Mouse (Mus musculus) cerebral cortex, adult 2 months (tissue): ENCODE data around the gene Cd37.

ENCODE experiments used
- WGBS: fragments of 180-500 bp; shearing (Covaris S2); methylation state at CpG from one replicate; pipeline ENCODE4 v1.1.7; 2018; 5-methylcytosine and 5-hydroxymethylcytosine counted together

The Cd37 gene

GRCm38 (mm10) chr7:45238723-45239496 lies at the start of gene Cd37:
Gene Cd37 (minus strand): TSS chr7:45239115.
- 64% methylated on average over 20 of the region's 20 CpGs for WGBS

GRCm38 (mm10) chr7:45286486-45286885 lies 47.6 kb upstream of the Cd37 start:
- WGBS, result 90% methylated on average over 13 of the region's 13 CpGs

GRCm38 (mm10) chr7:45277136-45277760 lies 38.3 kb upstream of the Cd37 start, which contains the start of gene Slc6a21:
Gene Slc6a21 (plus strand): TSS chr7:45277513.
- 4% methylated on average over 44 of the region's 44 CpGs for WGBS

GRCm38 (mm10) chr7:45273672-45274071 lies 34.8 kb upstream of the Cd37 start:
- 92% methylated on average over 8 of the region's 8 CpGs for WGBS

- WGBS, result 74% methylated on average over 10 of the region's 10 CpGs
These were observed 34.0 kb upstream of the Cd37 start for GRCm38 (mm10) chr7:45272786-45273412.

- 73% methylated on average over 1 of the region's 1 CpGs for WGBS
These were observed 26.6 kb upstream of the Cd37 start for GRCm38 (mm10) chr7:45265518-45265917.

GRCm38 (mm10) chr7:45264348-45264747 lies 25.4 kb upstream of the Cd37 start:
- WGBS, result 86% methylated on average over 3 of the region's 3 CpGs

GRCm38 (mm10) chr7:45263006-45263607 lies 24.2 kb upstream of the Cd37 start:
- WGBS, result 56% methylated on average over 7 of the region's 7 CpGs

GRCm38 (mm10) chr7:45262266-45262665 lies 23.4 kb upstream of the Cd37 start:
- 39% methylated on average over 7 of the region's 7 CpGs for WGBS

- 88% methylated on average over 8 of the region's 8 CpGs for WGBS
These were observed 20.4 kb upstream of the Cd37 start for GRCm38 (mm10) chr7:45259281-45259680.

GRCm38 (mm10) chr7:45257063-45257840 lies 18.3 kb upstream of the Cd37 start:
- 47% methylated on average over 11 of the region's 11 CpGs for WGBS

GRCm38 (mm10) chr7:45255822-45256221 lies 16.9 kb upstream of the Cd37 start:
- WGBS, result 72% methylated on average over 7 of the region's 7 CpGs

GRCm38 (mm10) chr7:45253806-45254205 lies 14.9 kb upstream of the Cd37 start:
- WGBS, result 85% methylated on average over 8 of the region's 8 CpGs

GRCm38 (mm10) chr7:45247666-45248065 lies 8.8 kb upstream of the Cd37 start:
- 40% methylated on average over 3 of the region's 3 CpGs for WGBS

- WGBS, result 88% methylated on average over 6 of the region's 6 CpGs
These were observed 2.5 kb upstream of the Cd37 start for GRCm38 (mm10) chr7:45241389-45241749.

- WGBS, result 20% methylated on average over 53 of the region's 53 CpGs
These were observed 1.9 kb upstream of the Cd37 start, which contains the start of gene Slc6a16 for GRCm38 (mm10) chr7:45240633-45241388. Gene Slc6a16 (plus strand): TSS chr7:45241085.

- 85% methylated on average over 7 of the region's 7 CpGs for WGBS
These were observed 1.2 kb upstream of the Cd37 start for GRCm38 (mm10) chr7:45240109-45240508.

GRCm38 (mm10) chr7:45237747-45238699 lies 892 bp downstream of the Cd37 start:
- WGBS, result 79% methylated on average over 17 of the region's 17 CpGs

- WGBS, result 67% methylated on average over 17 of the region's 17 CpGs
These were observed 3.2 kb downstream of the Cd37 start for GRCm38 (mm10) chr7:45235656-45236180.
